In the genomic region with DNA sequence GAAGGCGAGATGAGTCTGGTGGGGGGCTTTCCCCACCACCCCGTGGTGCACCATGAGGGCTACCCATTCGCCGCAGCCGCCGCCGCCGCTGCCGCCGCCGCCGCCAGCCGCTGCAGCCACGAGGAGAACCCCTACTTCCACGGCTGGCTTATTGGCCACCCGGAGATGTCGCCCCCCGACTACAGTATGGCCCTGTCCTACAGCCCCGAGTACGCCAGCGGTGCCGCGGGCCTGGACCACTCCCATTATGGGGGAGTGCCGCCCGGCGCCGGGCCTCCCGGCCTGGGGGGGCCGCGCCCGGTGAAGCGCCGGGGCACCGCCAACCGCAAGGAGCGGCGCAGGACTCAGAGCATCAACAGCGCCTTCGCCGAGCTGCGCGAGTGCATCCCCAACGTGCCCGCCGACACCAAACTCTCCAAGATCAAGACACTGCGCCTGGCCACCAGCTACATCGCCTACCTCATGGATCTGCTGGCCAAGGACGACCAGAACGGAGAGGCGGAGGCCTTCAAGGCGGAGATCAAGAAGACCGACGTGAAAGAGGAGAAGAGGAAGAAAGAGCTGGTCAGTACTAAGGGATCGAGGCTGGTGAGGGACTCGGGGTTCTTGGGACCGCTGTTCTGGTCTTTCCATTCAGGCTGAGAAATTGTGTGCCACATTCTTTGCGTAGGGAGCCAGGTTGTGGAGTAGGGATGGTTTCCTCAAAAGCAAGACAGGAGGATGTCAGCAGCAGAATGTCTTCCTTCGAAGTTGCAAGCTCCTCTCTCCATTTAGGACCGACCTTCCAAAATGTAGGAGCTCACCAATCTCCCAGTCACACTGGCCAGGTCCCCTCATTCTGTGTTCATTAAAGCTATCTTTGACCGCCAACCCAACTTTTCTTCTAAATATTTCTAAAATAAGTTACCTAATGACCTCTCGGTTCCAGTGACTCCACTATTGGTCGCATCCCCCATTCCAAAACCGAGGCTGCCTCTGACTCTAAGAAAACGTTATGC, we compare ENCODE assay signal across 8 mouse cellular contexts. TPM values are rescaled to one million over a fixed set of nuclear protein-coding genes. Genes with fewer than 3 reads are reported as not detected.
DNase-seq lines count a peak whose midpoint lies in the region; ATAC-seq lines count a peak whose summit lies in the region.

No protein-coding gene starts in this region.

- DNase-seq in lung, postnatal 14 days: no peak
- no peak for DNase-seq in heart, embryonic 10.5 days (ENCODE audit: low spot score)
- DNase-seq in retina, postnatal 1 day: peak; percentile 52
- DNase-seq in gastrocnemius, adult 8-10 months (ENCODE audit: low spot score in 2 of 2): no peak
- DNase-seq in left cerebral cortex, postnatal 25 days (ENCODE audit: low spot score in 2 of 2): no peak
- no peak for DNase-seq in kidney, postnatal 10 days

- H3K4me3 ChIP-seq in lung, embryonic 15.5 days: peak overlapping the region; percentile 39
- H3K4me3 ChIP-seq in heart, embryonic 10.5 days: peak overlapping the region; percentile 94
- H3K4me3 ChIP-seq in limb, embryonic 13.5 days: peak overlapping the region; percentile 81

- peak overlapping the region; percentile 60 for H3K4me2 ChIP-seq in lung, embryonic 15.5 days
- H3K4me2 ChIP-seq in limb, embryonic 13.5 days (replicated peaks): peak overlapping the region; percentile 75

- WGBS in lung, embryonic 15.5 days: 1% methylated on average over 58 of the region's 64 CpGs
- WGBS in heart, embryonic 10.5 days: 1% methylated on average over 64 of the region's 64 CpGs
- WGBS in limb, embryonic 13.5 days: under 1% methylated on average over 57 of the region's 64 CpGs

- H3K27me3 ChIP-seq in lung, embryonic 15.5 days: peaks cover 99% of the 10 kb centered on the region
- peaks cover 33% of the 10 kb centered on the region for H3K27me3 ChIP-seq in heart, embryonic 10.5 days (ENCODE audit: insufficient read depth, poor library complexity, severe bottlenecking)
- H3K27me3 ChIP-seq in limb, embryonic 13.5 days: peaks cover 36% of the 10 kb centered on the region

- intact Hi-C loops in left cerebral cortex, postnatal 25 days (cut with DNase I): no loop called here

- H3K36me3 ChIP-seq in lung, embryonic 15.5 days: no peaks in the 10 kb centered on the region
- peaks cover 38% of the 10 kb centered on the region for H3K36me3 ChIP-seq in heart, embryonic 10.5 days
- no peaks in the 10 kb centered on the region; the same call in 1 of the 2 replicates for H3K36me3 ChIP-seq in limb, embryonic 13.5 days

- no peak overlapping the region for H3K27ac ChIP-seq in lung, embryonic 15.5 days
- H3K27ac ChIP-seq in heart, embryonic 10.5 days: peak overlapping the region; percentile 99
- H3K27ac ChIP-seq in limb, embryonic 13.5 days: peak overlapping the region; percentile 97

- no peaks in the 10 kb centered on the region for H3K9me3 ChIP-seq in lung, embryonic 15.5 days
- H3K9me3 ChIP-seq in heart, embryonic 10.5 days: no peaks in the 10 kb centered on the region
- H3K9me3 ChIP-seq in limb, embryonic 13.5 days: no peaks in the 10 kb centered on the region

- H3K4me1 ChIP-seq in lung, embryonic 15.5 days: peaks cover 18% of the 10 kb centered on the region
- peaks cover 25% of the 10 kb centered on the region for H3K4me1 ChIP-seq in heart, embryonic 10.5 days
- H3K4me1 ChIP-seq in limb, embryonic 13.5 days: peaks cover 27% of the 10 kb centered on the region

- 0 out of 2 replicates have a peak overlapping the region, but pooled peaks have one; percentile 4 for H3K9ac ChIP-seq in lung, embryonic 15.5 days
- peak overlapping the region; percentile 99 for H3K9ac ChIP-seq in limb, embryonic 13.5 days

- peak; percentile 23; the same call in 1 of the 2 replicates for ATAC-seq in lung, embryonic 15.5 days (ENCODE audit: borderline replicate concordance, extremely low read depth, low FRiP score, low TSS enrichment)
- no peak for ATAC-seq in limb, embryonic 13.5 days (ENCODE audit: low FRiP score, low read depth)

RNA-seq across cellular contexts. Expression of a gene that starts 1.4 kb away (rescaled TPM):
- polyA plus RNA-seq in lung, embryonic 15.5 days (2015; fragmentation: Nextera tagmentation; extraction: Ambion mirVana): 0.35 and 0.84 TPM in 2 replicates
- polyA plus RNA-seq in heart, embryonic 10.5 days (2016; fragmentation: Nextera tagmentation; extraction: Ambion mirVana): 10.3 and 16.7 TPM in 2 replicates
- 10.8 and 11.4 TPM in 2 replicates for polyA plus RNA-seq in limb, embryonic 13.5 days (2015; fragmentation: Nextera tagmentation; extraction: Ambion mirVana)
- under 1 TPM in 2 of 4 experiments, not detected in 2; 0.11 to 0.15 TPM for total RNA-seq in gastrocnemius, adult 8-10 months (2022)
- not detected for total RNA-seq in left cerebral cortex, postnatal 25 days (2021)

Comparison
In these comparisons a context has a peak if more than half of its experiments do, and no peak if none do; other contexts are left out.
1. H3K4me3 ChIP-seq: peak in every context shown above with its lines; median percentile 94 in heart, embryonic 10.5 days; 81 in limb, embryonic 13.5 days; 39 in lung, embryonic 15.5 days.